ENCODE assay signal across 8 mouse cellular contexts in genomic region chr19:47507128-47508121, GRCm38 (mm10). TPM values are rescaled to one million over a fixed set of nuclear protein-coding genes. Genes with fewer than 3 reads are reported as not detected.
DNase-seq lines count a peak whose midpoint lies in the region; ATAC-seq and TF ChIP-seq lines count a peak whose summit lies in the region.

No protein-coding gene starts in this region.

- 0 out of 2 replicates have a peak, but pooled peaks have one; percentile 19 for TF ChIP-seq POLR2A in cortical plate, adult 2 months (IDR thresholded peaks at IDR 0.05; ENCODE audit: extremely low read depth, insufficient read depth, low read length)

- no peak overlapping the region for H3K4me2 ChIP-seq in heart, embryonic 12.5 days
- peak overlapping the region; percentile 47 for H3K4me2 ChIP-seq in liver, embryonic 16.5 days (ENCODE audit: low read depth, low read length)

- peak; percentile 80 for DNase-seq in CD4-positive helper T cell, adult 2 months (ENCODE audit: low read depth, low spot score)
- peak; percentile 52 for DNase-seq in R1 (ENCODE audit: low read depth, low spot score)
- peak; percentile 64 to 88 for DNase-seq in layer of hippocampus, adult 18-20 months (ENCODE audit: low spot score in 2 of 2)
- DNase-seq in thymus, postnatal 4 days, result peak; percentile 84

- ATAC-seq in heart, embryonic 12.5 days (ENCODE audit: insufficient number of reproducible peaks, low FRiP score), result no peak
- no peak for ATAC-seq in liver, embryonic 16.5 days (ENCODE audit: low read depth)
- ATAC-seq in neutrophil, adult 5-6 weeks (ENCODE audit: extremely low read depth, insufficient number of reproducible peaks, low FRiP score, poor library complexity, severe bottlenecking), result peak; percentile 31

- no peaks in the 10 kb centered on the region; the same call in 1 of the 2 replicates for H3K4me1 ChIP-seq in cortical plate, adult 2 months (ENCODE audit: control insufficient read depth, insufficient read depth, low read length)
- H3K4me1 ChIP-seq in heart, embryonic 12.5 days (replicated peaks), result peaks cover 40% of the 10 kb centered on the region
- H3K4me1 ChIP-seq in liver, embryonic 16.5 days (ENCODE audit: control insufficient read depth, low read depth, low read length), result peaks cover 41% of the 10 kb centered on the region

- peaks cover 19% of the 10 kb centered on the region for H3K36me3 ChIP-seq in heart, embryonic 12.5 days
- H3K36me3 ChIP-seq in liver, embryonic 16.5 days (ENCODE audit: control insufficient read depth, insufficient read depth), result no peaks in the 10 kb centered on the region

- TF ChIP-seq CTCF in cortical plate, adult 2 months (IDR thresholded peaks at IDR 0.05; ENCODE audit: extremely low read depth, insufficient read depth, low read length), result peak; percentile 88

- no peak overlapping the region for H3K27ac ChIP-seq in cortical plate, adult 2 months (ENCODE audit: insufficient read depth, low read length)
- peak overlapping the region; percentile 37; the same call in 1 of the 2 replicates for H3K27ac ChIP-seq in heart, embryonic 12.5 days (ENCODE audit: poor library complexity, severe bottlenecking)
- H3K27ac ChIP-seq in liver, embryonic 16.5 days (ENCODE audit: low read length), result peak overlapping the region; percentile 26

- peak overlapping the region; percentile 55 for H3K4me3 ChIP-seq in cortical plate, adult 2 months (ENCODE audit: insufficient read depth, low read length)
- no peak overlapping the region for H3K4me3 ChIP-seq in heart, embryonic 12.5 days
- H3K4me3 ChIP-seq in liver, embryonic 16.5 days (ENCODE audit: low read depth, low read length), result peak overlapping the region; percentile 3; the same call in 1 of the 2 replicates

- H3K9me3 ChIP-seq in heart, embryonic 12.5 days (replicated peaks), result peaks cover under 1% of the 10 kb centered on the region; the same call in 1 of the 2 replicates
- H3K9me3 ChIP-seq in liver, embryonic 16.5 days (replicated peaks; ENCODE audit: control insufficient read depth, low read length), result no peaks in the 10 kb centered on the region

- no peaks in the 10 kb centered on the region for H3K27me3 ChIP-seq in heart, embryonic 12.5 days (replicated peaks)
- no peaks in the 10 kb centered on the region for H3K27me3 ChIP-seq in liver, embryonic 16.5 days (ENCODE audit: control insufficient read depth, insufficient read depth, low read depth, low read length)

- 57% methylated on average over 27 of the region's 27 CpGs for WGBS in heart, embryonic 12.5 days
- 27% methylated on average over 27 of the region's 27 CpGs for WGBS in liver, embryonic 16.5 days (ENCODE audit: insufficient replicate concordance)

- H3K9ac ChIP-seq in heart, embryonic 12.5 days, result no peak overlapping the region
- no peak overlapping the region for H3K9ac ChIP-seq in liver, embryonic 16.5 days (ENCODE audit: low read depth, low read length)

RNA-seq across cellular contexts. Expression of gene Stn1, which starts 29.9 kb away (rescaled TPM):
- 17.7 and 19.5 TPM in 2 replicates for polyA plus RNA-seq in cortical plate, adult 2 months (2012; rRNA removed)
- polyA plus RNA-seq in heart, embryonic 12.5 days (2016; fragmentation: Nextera tagmentation; extraction: Ambion mirVana), result 34.2 and 35.3 TPM in 2 replicates
- total RNA-seq in layer of hippocampus, adult 18-20 months (2021), result 10 to 100 TPM; 21.0 to 22.8 TPM
- 7.1 and 7.2 TPM in 2 replicates for polyA plus RNA-seq in liver, embryonic 16.5 days (2015; fragmentation: Nextera tagmentation; extraction: Ambion mirVana)
- total RNA-seq in neutrophil, adult 5-6 weeks (2017), result 25.0 and 26.6 TPM in 2 replicates

RNA-seq across cellular contexts. Expression of gene Sh3pxd2a, which starts 43.2 kb away (rescaled TPM):
- 12.2 and 13.4 TPM in 2 replicates for polyA plus RNA-seq in cortical plate, adult 2 months (2012; rRNA removed)
- 6.2 TPM in 2 replicates for polyA plus RNA-seq in heart, embryonic 12.5 days (2016; fragmentation: Nextera tagmentation; extraction: Ambion mirVana)
- total RNA-seq in layer of hippocampus, adult 18-20 months (2021), result 10 to 100 TPM; 33.4 to 35.4 TPM
- 0.64 and 0.65 TPM in 2 replicates for polyA plus RNA-seq in liver, embryonic 16.5 days (2015; fragmentation: Nextera tagmentation; extraction: Ambion mirVana)
- total RNA-seq in neutrophil, adult 5-6 weeks (2017), result 17.8 and 24.0 TPM in 2 replicates
